Comparison of ENCODE assay signal across 27 mouse cellular contexts in the genomic region with DNA sequence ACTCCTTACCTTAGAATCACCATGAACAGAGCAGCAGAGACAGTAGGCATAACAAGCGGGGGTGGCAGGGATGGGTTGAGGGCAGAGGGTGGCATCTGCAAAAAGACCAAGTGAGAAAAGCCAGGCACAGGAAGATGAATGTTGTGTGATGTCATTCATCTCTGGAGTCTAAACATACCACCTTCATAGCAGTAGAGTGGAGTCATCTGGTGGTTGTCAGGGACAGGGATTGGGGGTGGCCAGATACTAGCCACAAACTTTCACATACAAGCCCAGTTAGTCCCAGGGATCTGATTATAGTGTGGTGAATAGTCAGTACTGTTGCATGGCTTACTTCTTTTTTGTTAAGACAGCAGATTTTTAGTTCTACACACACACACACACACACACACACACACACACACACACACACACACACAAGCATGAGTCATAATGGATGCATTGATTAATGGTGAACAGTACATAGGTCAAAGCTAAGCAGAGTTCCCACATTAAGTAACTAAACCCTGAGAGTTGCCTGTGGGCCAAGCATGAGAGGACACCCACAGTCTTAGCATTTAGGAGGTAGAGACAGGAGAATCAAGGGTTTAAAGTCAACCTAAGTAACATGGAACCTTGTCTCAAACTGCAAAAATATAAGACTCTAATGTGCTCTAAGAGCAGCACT.
DNase-seq lines count a peak whose midpoint lies in the region; ATAC-seq and TF ChIP-seq lines count a peak whose summit lies in the region.
"Had no signal": no experiment of that assay in that cellular context is flagged by ENCODE, and none has a peak within 500 bp of the region (broad histone marks: within the 10 kb centered on the region; RNA-seq: fewer than 3 reads in every experiment).

No protein-coding gene starts in this region.

- WGBS in heart, postnatal 0 days: 42% methylated on average over 1 of the region's 1 CpGs
- 56% methylated on average over 1 of the region's 1 CpGs for WGBS in intestine, postnatal 0 days

- H3K36me3 ChIP-seq in heart, postnatal 0 days (replicated peaks; ENCODE audit: control insufficient read depth, insufficient read depth, low read length): no peaks in the 10 kb centered on the region
- no peaks in the 10 kb centered on the region for H3K36me3 ChIP-seq in intestine, postnatal 0 days (ENCODE audit: control insufficient read depth, insufficient read depth)
- H3K36me3 ChIP-seq: hindbrain, embryonic 10.5 days; hindbrain, embryonic 15.5 days; liver, embryonic 13.5 days; midbrain, embryonic 13.5 days had no signal

- no peak overlapping the region for H3K9ac ChIP-seq in heart, postnatal 0 days (replicated peaks; ENCODE audit: low read depth, low read length)
- H3K9ac ChIP-seq in intestine, postnatal 0 days (ENCODE audit: low read depth, low read length): no peak overlapping the region
- H3K9ac ChIP-seq: forebrain, embryonic 13.5 days; hindbrain, embryonic 15.5 days; liver, embryonic 13.5 days; midbrain, embryonic 13.5 days had no signal

- no peaks in the 10 kb centered on the region for H3K9me3 ChIP-seq in heart, postnatal 0 days (replicated peaks; ENCODE audit: control insufficient read depth, low read length)
- H3K9me3 ChIP-seq in intestine, postnatal 0 days (ENCODE audit: control insufficient read depth): no peaks in the 10 kb centered on the region
- H3K9me3 ChIP-seq: forebrain, embryonic 13.5 days; hindbrain, embryonic 10.5 days; hindbrain, embryonic 15.5 days; liver, embryonic 13.5 days; midbrain, embryonic 13.5 days had no signal

- no peak overlapping the region for H3K4me2 ChIP-seq in heart, postnatal 0 days (ENCODE audit: low read depth, low read length)
- no peak overlapping the region for H3K4me2 ChIP-seq in intestine, postnatal 0 days (replicated peaks; ENCODE audit: low read depth)
- H3K4me2 ChIP-seq: forebrain, embryonic 13.5 days; hindbrain, embryonic 15.5 days; liver, embryonic 13.5 days; midbrain, embryonic 13.5 days had no signal

- ATAC-seq in heart, postnatal 0 days (ENCODE audit: insufficient read depth, low read depth): peak; percentile 51
- ATAC-seq in intestine, postnatal 0 days: peak; percentile 49; the same call in 1 of the 2 replicates
- no peak for ATAC-seq in cerebellum, adult (ENCODE audit: insufficient number of reproducible peaks, low FRiP score, low TSS enrichment)
- ATAC-seq: CD4-positive, CD25-positive, alpha-beta regulatory T cell, adult 4 months; forebrain, embryonic 13.5 days; inflammation-experienced regulatory T-cells, adult 6 months; midbrain, embryonic 13.5 days had no signal

- TF ChIP-seq CTCF in heart, postnatal 0 days (IDR thresholded peaks at IDR 0.05; ENCODE audit: low read depth): no peak
- TF ChIP-seq CTCF in intestine, postnatal 0 days (IDR thresholded peaks at IDR 0.05; ENCODE audit: low read depth): no peak

- no peak overlapping the region for H3K4me3 ChIP-seq in heart, postnatal 0 days (ENCODE audit: low read depth, low read length)
- no peak overlapping the region for H3K4me3 ChIP-seq in intestine, postnatal 0 days (ENCODE audit: low read depth, low read length)
- H3K4me3 ChIP-seq: forebrain, embryonic 13.5 days; hindbrain, embryonic 10.5 days; hindbrain, embryonic 15.5 days; liver, embryonic 13.5 days; midbrain, embryonic 13.5 days had no signal

- no peak overlapping the region for H3K27ac ChIP-seq in heart, postnatal 0 days (ENCODE audit: low read depth)
- H3K27ac ChIP-seq in intestine, postnatal 0 days (ENCODE audit: low read depth, low read length): no peak overlapping the region
- H3K27ac ChIP-seq: forebrain, embryonic 13.5 days; hindbrain, embryonic 10.5 days; hindbrain, embryonic 15.5 days; liver, embryonic 13.5 days; macrophage; midbrain, embryonic 13.5 days had no signal

- no peak for TF ChIP-seq EP300 in heart, postnatal 0 days (IDR thresholded peaks at IDR 0.05; ENCODE audit: low read depth)

- H3K27me3 ChIP-seq in heart, postnatal 0 days (ENCODE audit: control insufficient read depth, insufficient read depth, low read length): no peaks in the 10 kb centered on the region
- H3K27me3 ChIP-seq in intestine, postnatal 0 days (replicated peaks; ENCODE audit: control insufficient read depth, insufficient read depth, low read length): no peaks in the 10 kb centered on the region
- H3K27me3 ChIP-seq: forebrain, embryonic 13.5 days; hindbrain, embryonic 15.5 days; liver, embryonic 13.5 days; midbrain, embryonic 13.5 days had no signal

- H3K4me1 ChIP-seq in heart, postnatal 0 days (ENCODE audit: control insufficient read depth, insufficient read depth): no peaks in the 10 kb centered on the region
- no peaks in the 10 kb centered on the region for H3K4me1 ChIP-seq in intestine, postnatal 0 days (replicated peaks; ENCODE audit: control insufficient read depth, insufficient read depth, low read length)
- H3K4me1 ChIP-seq: forebrain, embryonic 13.5 days; hindbrain, embryonic 10.5 days; hindbrain, embryonic 15.5 days; liver, embryonic 13.5 days; midbrain, embryonic 13.5 days had no signal

- no peak for DNase-seq in heart, postnatal 0 days (ENCODE audit: low spot score)
- DNase-seq in heart, postnatal 4 days: no peak
- DNase-seq in Muller cell, postnatal 12 days (ENCODE audit: inconsistent ontology term): peak; percentile 32
- no peak for DNase-seq in left cerebral cortex, adult 9 months (ENCODE audit: low spot score in 2 of 2)
- DNase-seq in thymus, postnatal 10 days (ENCODE audit: low spot score in 2 of 2): no peak
- DNase-seq: adrenal gland, adult 8-10 months; cerebellum, adult 8-10 months; cerebellum, postnatal 25 days; gastrocnemius, postnatal 10 days; heart, postnatal 10 days; kidney, adult 9 months; kidney, postnatal 10 days; layer of hippocampus, postnatal 36 days; liver, embryonic 13.5 days; lung, adult 2 months; lung, postnatal 10 days; right cerebral cortex, postnatal 4 days; thymus, postnatal 25 days had no signal
